Mouse (Mus musculus): Measurements from ENCODE around the gene Kcnk2.

GRCm38 (mm10) chr1:189430534-189430933 is 28.5 kb upstream of the Kcnk2 start:
- TF ChIP-seq CTCF (conservative IDR thresholded peaks at IDR 0.05; ENCODE audit: low read length) (no peak), NANOG (IDR thresholded peaks at IDR 0.05; ENCODE audit: borderline replicate concordance, low read length) (no peak), POU5F1 (IDR thresholded peaks at IDR 0.05; ENCODE audit: borderline replicate concordance, low read length) (no peak)

Measured in E14TG2a.4 (cell line).